Mouse (Mus musculus): Measurements from ENCODE around the gene Rpl13a.
"Not testable (repeated sequence)": the region's sequence is repeated elsewhere in the genome, so short reads cannot be mapped to it uniquely, and the experiment has no call there.

The Rpl13a gene

GRCm38 (mm10) chr7:45118336-45118735, 10.2 kb downstream of the Rpl13a start:
- no peak for DNase-seq (ENCODE audit: low read depth, low spot score)

- no peak for DNase-seq (ENCODE audit: low read depth, low spot score)
These were observed 11.0 kb downstream of the Rpl13a start for GRCm38 (mm10) chr7:45117566-45117965.

- no peak for DNase-seq (ENCODE audit: low read depth, low spot score)
These were observed 15.1 kb downstream of the Rpl13a start for GRCm38 (mm10) chr7:45113476-45113875.

GRCm38 (mm10) chr7:45112529-45112928, 16.0 kb downstream of the Rpl13a start:
- DNase-seq (ENCODE audit: low read depth, low spot score), result no peak

DNA sequence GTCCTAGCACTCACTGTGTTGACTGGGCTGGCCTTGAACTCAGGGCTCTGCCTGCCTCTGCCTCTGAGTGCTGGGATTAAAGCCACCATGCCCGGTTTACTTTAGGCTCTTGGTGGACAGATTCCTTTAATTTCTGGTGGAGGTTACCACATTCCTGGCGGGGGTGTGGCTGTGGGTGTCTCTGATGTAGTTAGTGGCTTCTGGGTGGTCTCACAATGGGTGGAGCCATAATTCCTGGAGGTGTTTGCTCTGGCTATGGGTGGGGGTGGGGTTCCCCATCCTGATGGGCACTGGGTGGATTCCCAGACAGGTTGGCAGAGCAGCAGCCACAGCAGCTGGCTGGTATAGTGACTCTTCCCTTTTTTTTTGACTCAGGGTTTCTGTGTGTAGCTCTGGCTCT, 16.6 kb downstream of the Rpl13a start:
- DNase-seq (ENCODE audit: low read depth, low spot score), result no peak

DNA sequence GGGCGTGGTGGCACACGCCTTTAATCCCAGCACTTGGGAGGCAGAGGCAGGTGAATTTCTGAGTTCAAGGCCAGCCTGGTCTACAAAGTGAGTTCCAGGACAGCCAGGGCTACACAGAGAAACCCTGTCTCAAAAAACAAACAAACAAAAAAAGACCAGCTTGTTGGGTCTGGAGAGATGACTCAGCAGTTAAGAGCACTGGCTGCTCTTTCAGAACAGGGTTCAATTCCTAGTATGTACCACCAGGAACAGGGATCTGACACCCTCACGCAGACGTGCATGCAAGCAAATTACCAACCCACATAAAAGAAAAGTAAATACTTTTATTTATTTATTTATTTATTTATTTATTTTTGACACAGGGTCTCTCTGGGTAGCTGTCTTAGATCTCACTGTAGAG, 18.5 kb downstream of the Rpl13a start:
- DNase-seq (ENCODE audit: low read depth, low spot score), result not testable (repeated sequence)

DNA sequence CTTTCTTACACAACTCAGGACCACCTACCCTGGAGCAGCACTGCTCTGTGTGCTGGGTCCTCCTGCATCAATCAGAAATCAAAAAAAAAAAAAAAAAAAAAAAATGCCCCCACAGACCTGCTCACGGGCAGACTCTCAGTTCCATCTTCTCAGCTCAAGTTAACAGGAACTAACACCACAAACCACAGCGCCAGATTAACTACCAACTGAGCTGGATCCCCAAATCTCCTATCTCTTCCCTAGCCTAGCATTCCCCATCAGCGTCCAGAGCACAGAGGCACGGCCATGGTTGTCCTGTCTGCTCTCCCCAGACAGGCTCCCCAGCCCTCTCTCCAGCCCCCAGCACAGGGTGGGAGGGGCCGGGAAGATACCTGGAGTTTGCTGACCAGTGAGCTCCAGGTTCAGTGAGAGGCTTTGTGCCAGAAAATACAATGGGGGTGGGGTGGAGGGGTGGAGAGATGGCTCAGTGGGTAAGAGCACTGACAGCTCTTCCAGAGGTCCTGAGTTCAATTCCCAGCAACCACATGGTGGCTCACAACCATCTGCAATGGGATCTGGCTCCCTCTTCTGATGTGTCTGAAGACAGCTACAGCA, 21.4 kb downstream of the Rpl13a start:
- DNase-seq (ENCODE audit: low read depth, low spot score), result no peak

- DNase-seq (ENCODE audit: low read depth, low spot score), result no peak
These were observed 22.1 kb downstream of the Rpl13a start for GRCm38 (mm10) chr7:45106441-45106840.

GRCm38 (mm10) chr7:45105491-45105890, 23.1 kb downstream of the Rpl13a start:
- DNase-seq (ENCODE audit: low read depth, low spot score), result no peak

- no peak for DNase-seq (ENCODE audit: low read depth, low spot score)
These were observed 23.6 kb downstream of the Rpl13a start for GRCm38 (mm10) chr7:45104941-45105340.

GRCm38 (mm10) chr7:45103652-45104180, 24.8 kb downstream of the Rpl13a start, which contains the start of gene Fcgrt:
Gene Fcgrt (minus strand): TSS chr7:45103851.
- no peak for DNase-seq (ENCODE audit: low read depth, low spot score)

DNA sequence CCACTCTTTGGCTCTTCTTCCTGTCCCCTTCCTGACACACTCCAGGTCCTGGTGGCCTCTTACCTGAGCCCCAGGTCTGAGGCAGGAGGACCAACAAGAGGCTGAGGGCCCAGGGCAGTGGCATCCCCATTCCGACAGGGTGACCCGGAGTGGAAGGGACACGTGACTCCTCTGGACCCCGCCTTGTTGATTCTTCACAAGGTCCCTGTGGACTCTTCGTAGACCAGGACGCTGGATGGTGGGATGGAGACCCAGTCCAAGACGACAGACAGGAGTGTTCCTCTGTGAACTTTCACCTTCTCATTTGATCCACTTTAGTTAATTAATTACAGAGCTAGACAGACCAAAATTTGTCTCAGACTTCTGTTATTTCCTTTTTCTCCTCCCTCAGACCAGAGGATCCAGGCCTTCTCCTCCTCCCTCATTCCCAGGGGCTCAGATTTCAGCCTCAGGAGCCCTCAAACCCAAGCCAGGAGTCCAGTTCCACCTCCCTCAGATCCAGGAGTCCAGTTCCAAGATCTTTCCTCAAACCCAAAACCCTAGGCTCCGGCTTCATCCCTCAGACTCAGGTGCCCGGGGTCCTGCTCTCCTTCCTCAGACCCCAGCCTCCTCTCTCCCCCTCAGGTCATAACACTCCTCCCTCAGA, 25.5 kb downstream of the Rpl13a start:
- no peak for DNase-seq (ENCODE audit: low read depth, low spot score)

DNA sequence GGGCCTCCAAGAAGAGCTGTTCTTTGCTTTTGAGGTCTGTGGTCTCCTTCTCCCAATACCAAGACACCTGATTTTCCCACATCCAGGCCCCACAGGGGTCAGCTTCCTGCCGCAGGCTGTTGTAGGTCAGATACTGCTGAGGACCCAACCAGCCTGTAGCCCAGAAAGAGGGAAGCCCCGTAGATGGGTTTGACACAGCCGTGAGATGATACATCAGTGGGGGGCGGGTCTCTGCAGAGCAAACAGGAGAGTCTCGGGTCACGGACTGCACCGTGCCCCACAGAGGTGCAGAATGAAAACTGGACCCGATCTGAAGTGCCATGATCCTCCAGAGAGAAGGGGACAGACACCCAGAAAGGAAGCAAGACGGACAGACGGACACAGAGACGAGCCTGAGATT, 26.1 kb downstream of the Rpl13a start:
- no peak for DNase-seq (ENCODE audit: low read depth, low spot score)

DNA sequence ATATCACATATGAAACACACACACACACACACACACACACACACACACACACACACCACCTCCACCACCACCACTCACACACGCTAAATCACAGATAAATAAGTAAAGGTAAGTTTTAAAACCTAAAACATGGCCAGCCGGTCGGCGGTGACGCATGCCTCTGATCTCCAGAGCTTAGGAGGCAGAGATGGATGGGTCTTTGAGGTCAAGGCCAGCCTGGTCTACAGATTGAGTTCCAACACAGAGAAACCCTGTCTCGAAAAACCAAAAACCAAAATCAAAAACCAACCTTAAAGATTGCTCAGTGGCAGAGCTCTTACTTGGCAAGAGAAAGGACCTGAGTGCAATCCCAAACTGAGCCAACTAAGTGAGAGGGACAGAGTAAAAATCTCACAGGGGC, 28.5 kb downstream of the Rpl13a start:
- no peak for DNase-seq (ENCODE audit: low read depth, low spot score)

DNA sequence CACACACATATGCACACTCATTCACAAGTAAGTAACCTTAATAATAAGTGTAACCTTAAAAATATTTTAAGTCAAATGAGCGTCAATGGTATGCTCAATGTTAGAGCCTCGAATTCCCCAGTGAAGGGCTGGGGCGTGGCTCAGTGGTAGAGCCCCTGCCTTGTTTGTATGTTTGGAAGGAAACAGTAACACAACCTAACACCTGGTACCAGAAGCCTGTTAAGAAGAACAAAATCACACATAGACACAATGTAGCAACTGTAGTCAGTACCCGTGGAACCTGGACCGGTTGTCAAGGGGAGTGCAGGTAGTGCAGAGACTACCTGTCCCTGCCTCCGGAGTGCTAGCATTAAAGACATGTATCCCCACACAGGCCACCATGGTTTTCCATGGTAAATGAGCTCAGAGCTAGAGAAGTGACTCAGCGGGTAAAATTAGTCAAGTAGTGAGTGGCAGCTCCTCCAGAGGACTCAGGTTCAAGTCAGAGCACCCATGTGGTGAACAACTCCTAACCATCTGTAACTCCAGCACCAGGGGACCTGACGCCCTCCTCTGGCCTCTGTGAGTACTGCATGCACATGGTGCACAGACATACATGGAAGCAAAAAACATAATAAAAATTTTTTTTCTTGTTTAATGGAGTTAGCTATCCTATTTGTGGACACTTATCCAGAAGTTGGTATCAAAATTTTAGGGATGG, 29.9 kb downstream of the Rpl13a start:
- no peak for DNase-seq (ENCODE audit: low read depth, low spot score)

DNA sequence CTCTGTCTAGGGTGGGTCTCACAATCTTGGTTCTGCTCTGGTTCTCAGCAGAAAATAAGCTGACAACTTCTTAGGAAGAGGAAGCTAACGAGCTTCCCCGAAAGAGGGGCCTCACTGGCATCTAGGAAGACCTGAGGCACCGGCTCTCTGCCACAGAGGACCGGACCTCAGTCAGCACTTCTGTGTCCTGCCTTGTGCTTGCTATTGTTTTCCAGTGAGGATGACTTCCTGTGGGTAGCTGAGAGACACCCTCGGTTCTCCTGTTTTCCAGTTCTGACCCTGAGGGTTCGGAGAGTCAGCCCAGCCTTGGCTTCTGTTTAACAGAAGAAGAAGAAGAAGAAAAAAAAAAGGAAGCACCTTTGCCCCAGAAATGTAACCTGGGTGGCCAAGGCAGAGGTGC, 31.1 kb downstream of the Rpl13a start:
- DNase-seq (ENCODE audit: low read depth, low spot score), result no peak

DNA sequence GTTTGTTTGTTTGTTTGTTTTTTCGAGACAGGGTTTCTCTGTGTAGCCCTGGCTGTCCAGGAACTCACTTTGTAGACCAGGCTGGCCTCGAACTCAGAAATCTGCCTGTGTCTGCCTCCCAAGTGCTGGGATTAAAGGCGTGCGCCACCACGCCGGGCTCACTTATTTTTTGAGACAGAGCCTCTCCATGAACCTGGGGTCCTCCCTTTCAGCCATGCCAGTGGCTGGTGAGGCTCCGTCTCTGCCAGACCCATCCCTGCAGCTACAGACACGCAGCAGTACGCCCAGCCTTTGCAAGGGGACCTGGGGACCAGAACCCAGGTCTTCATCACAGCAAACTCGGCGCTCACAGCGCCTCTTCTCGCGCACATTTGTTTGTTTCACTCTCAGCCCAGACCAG, 32.6 kb downstream of the Rpl13a start:
- not testable (repeated sequence) for DNase-seq (ENCODE audit: low read depth, low spot score)

- no peak for DNase-seq (ENCODE audit: low read depth, low spot score)
These were observed 33.2 kb downstream of the Rpl13a start for GRCm38 (mm10) chr7:45095367-45095766.

DNA sequence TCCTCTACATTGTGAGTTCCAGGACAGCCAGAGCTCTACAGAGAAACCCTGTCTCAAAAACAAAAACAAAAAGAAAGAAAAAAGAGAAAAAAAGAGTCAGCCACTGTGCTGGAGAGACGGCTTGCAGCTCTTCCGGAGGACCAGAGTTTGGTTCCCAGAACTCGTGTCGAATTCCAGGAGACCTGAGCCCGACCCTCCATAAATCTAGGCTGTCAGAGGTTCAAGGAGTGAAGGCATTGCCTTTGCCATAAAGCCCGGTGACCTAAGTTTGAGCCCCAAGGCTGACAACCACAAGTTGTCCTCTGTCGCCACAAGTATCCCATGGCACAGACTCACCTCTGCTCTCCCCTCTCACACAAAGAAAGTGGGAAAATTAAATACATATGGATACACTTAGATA, 34.4 kb downstream of the Rpl13a start:
- DNase-seq (ENCODE audit: low read depth, low spot score), result no peak

- no peak for DNase-seq (ENCODE audit: low read depth, low spot score)
These were observed 35.0 kb downstream of the Rpl13a start for GRCm38 (mm10) chr7:45093516-45093905.

GRCm38 (mm10) chr7:45092828-45093515, 35.6 kb downstream of the Rpl13a start:
- DNase-seq (ENCODE audit: low read depth, low spot score), result no peak

DNA sequence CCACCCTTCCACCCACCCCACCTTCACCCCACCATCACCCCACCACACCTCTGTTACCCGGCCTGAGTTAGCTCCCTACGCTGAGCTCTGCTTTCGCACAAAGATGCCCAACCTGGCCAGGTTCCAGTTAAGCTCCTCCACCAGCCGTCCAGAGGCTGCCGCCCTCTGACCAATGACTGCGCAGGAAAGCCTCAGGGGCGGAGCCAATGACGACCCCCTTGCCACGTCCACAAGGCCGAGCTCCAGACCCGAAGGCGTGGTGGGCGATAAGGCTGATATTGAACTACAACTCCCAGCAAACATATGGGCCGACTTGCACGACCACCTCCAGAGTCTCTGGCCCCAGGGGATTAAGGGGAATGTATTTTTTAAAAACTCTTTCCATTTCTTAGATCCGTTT, 36.5 kb downstream of the Rpl13a start, which contains the start of gene Rcn3:
Gene Rcn3 (minus strand): TSS at position 174 of the 400 bp plus-strand sequence.
- peak; percentile 79 for DNase-seq (ENCODE audit: low read depth, low spot score)
